Mouse (Mus musculus): ENCODE results near the gene Nav3.

Gene Nav3

DNA sequence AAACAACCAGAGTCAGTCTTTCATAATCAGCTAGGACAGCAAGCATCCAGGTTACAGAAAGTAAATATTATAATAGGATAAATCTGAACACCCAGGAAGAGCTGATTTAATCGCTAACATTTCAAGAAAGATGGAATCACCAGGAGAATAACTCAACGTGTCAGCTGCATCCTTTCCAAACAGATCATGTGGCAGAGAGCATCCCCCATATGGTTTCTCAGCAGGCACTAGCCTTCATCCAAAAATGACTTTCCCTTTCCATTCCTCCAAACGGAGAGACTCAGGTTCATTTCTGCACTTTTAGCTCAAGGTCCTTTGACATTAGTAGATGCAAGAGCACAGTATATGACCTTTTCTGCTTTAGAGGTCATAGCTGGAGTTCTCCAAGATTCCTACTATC lies 765.4 kb downstream of the Nav3 start:
- in situ Hi-C loops (cut with MboI, MseI), result no loop called here

DNA sequence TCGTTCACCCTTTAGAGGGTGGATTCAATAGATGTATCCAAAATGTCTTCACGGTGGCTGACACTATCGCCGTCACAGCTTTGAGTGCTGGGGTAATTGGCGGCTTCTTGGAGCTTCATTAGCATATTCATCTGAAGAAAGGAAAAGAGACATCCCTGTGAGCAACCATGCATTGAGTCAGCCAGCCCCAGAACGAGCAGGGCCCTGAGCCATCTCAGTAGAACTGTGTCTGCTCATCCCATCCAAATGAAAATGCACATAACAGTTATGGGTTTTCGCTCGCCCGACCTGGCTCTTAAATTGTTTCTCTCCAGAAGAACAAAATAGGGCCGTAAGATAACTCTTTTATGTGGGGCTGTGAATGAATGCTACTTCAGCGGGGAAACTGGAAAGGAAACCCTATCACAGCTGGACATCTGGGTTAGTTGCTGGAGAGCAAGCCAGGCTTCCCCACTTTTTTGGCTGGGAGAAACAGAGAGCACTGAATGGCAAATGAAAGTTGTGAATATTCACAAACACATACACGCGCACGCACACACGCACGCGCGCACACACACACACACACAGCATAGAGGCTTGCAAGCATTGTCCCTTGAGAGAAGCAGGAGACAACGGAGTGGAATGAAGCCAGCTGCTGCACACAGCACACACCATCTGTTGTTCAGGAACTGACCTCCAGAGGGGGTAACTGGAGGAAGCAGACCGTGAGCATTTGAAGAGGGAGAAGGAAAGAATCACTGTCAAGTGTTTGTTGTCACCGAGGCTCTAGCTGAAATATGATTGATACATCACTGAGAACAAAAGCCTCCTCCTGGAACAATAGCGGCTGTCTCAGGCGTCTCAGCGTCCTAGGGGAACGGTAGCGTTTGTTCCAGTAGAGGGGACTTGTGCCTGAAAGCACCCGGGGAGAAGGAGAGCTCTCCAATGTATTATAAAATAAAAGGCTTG lies 771.6 kb downstream of the Nav3 start:
- in situ Hi-C loops (cut with MboI, MseI), result no loop called here

DNA sequence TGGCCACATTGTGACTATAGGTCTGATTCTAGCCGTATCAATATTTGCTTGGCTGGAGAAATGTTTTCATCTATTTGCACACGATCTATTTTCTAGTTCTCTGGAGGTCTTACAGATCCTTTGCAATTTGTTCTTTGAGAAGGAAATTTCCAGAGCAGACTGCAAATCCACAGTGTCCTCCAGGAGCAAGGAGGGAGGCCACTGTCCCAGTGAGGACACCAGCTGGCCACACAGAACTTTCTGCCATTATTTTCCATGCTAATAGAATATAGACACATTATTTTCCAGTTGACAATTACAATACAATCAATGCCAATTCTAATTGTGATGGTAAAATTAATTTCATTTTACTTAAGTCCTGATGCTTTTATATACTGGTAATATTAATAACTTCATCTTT lies 783.1 kb downstream of the Nav3 start:
- in situ Hi-C loops (cut with MboI, MseI), result no loop called here

DNA sequence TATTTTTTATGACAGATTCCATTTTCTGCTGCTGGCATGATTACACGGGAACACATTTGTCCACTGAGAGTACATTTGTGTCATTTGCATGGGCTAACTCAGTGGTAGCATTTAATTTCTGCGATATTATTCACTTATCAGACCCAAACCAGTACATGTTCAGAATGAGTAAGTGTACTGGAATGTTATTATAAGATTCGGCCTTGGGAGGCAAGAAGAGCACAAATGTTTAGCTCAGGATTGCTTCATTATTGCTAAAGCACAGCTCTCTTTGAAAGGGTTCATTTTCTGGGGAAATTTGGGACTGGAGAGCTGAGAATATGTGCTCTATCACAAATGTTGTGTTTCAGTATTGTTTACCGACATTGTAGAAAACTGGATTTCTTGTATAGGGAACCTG lies 788.6 kb downstream of the Nav3 start:
- in situ Hi-C loops (cut with MboI, MseI), result no loop called here

DNA sequence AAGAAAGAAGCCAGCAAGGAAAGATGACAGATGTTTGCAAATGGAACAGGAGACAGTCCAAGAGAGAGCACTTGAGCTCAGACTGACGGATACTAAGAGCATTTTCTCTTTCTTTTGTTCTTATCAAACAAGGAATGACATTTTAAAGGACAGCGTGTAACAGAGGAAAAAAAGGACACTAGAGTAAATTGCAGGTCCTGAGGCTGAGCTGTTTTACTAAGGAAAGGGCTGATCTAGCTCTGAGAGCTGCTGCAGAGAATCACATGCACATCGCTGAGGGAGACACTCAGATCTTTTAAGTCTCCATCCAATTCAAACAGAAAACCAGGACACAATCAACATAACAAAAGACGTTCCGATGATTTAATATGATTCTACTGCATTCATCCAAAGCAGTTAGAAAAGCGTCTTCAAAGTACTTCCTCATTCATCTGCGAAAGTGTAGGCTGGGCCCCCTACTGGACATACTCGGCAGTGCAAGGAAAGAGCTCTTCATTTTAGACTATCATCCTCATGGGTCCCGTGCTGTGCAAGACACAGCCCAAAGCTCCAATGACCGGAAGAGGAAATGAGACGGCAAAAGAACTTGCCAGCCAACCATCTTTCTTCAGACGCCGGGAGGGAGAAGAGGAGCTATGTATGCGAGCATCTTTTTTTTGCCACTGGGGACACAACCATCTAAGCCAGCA lies 791.2 kb downstream of the Nav3 start:
- in situ Hi-C loops (cut with MboI, MseI), result no loop called here

DNA sequence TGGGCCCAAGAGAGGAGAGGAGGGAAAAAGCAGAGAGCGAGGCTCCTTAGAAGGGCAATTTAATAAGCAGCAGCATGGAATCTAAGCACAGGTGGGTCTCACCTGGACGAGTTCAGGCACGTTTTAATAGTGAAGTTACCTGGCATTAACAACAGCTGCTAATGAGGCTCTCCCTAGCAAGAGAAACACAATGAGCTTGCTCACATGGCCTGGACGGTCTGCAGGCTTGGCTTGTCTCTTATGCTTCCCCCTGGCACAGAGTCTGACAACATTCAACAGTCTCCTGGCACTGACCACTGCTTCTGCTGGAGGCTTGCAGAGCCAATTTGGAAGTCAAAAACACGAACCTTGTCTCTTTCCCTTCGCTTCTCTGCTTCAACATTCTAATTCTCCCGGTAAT lies 804.5 kb downstream of the Nav3 start:
- in situ Hi-C loops (cut with MboI, MseI), result loop anchor here in 1 of 2 experiments (10.0 kb wide), 1 partner anchor 1433 kb away; no protein-coding TSS in a partner anchor

DNA sequence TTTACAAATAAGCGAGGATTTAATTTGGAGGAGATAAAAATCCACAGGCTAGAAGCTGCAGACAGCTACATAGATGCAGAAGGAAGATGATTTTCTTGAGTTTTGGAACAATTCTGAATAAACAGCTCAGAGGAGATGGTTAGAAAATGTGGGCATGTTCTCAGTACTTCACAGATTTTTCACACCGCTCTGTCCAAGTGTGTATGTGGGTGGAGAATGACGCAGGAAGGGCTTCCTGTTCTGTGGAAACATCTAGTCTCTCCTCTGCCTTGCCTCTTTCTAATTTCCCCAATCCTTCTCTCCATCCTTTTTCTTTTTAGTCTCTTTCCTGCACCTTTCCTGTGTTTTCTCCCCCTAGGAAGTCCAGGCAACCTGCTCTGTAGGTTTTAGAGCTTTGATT lies 812.4 kb downstream of the Nav3 start:
- in situ Hi-C loops (cut with MboI, MseI), result no loop called here

DNA sequence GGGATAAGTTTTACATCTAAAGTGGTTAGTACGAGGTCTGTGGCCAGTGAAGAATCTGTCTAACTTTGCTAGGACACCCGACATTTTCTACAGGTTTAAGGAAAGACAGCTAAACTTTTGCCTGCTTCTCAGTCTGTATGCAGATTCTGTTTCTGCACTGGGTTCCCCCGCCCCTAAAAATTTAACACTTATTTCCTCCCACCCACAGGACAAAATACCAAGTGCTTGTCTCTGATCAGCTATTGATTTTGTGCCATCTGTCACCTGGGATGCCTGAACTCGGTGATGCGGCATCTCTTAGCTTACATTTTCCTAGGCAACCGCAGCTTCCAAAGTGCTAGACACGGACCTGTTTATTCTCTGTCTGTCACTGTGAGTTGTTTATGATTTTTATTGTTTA lies 814.2 kb downstream of the Nav3 start:
- in situ Hi-C loops (cut with MboI, MseI), result no loop called here

DNA sequence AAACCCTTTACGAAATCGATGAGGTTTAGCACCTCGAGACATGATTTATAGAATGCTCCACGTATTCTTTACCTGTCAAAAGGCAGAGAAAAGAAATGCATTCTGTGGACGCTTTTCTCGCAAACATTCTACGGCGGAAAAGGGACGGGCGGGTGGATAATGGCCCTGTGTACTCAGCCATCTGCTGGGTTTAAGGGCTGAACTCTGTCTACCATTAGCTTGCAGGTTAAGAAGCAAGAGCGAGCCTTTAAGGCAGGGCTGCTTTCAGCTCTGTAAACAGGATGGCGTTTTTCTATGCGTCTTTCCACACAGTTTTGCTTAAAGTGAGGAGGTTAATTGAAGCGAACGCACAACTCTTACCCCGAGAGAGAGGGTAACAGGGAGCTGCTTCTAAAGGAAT lies 818.3 kb downstream of the Nav3 start:
- in situ Hi-C loops (cut with MboI, MseI), result no loop called here
